Mouse (Mus musculus): ENCODE measurements around the gene Rsl1. TPM values are rescaled to one million over a fixed set of nuclear protein-coding genes. Genes with fewer than 3 reads are reported as not detected.
A peak's percentile ranks its signal among the peaks of the same experiment; 100 is the strongest.
"Not testable (repeated sequence)": the region's sequence is repeated elsewhere in the genome, so short reads cannot be mapped to it uniquely, and the experiment has no call there.

Gene Rsl1
- 0.66 TPM for polyA plus RNA-seq (2012; fragmentation: generic; extraction: Trizol)
- long read RNA-seq, experiment 1, result 0 reads
- long read RNA-seq, experiment 2, partial matches to known transcripts, result 1 of 2 reads
- long read RNA-seq, experiment 2, other reads (novel, unspliced or antisense), result 0 of 2 reads

GRCm38 (mm10) chr13:67172991-67173722, at the start of gene Rsl1:
Gene Rsl1 (plus strand): TSS chr13:67173182.
- peak within 1 kb of the TSS; percentile 6 for H3K4me3 ChIP-seq (ENCODE audit: insufficient read depth, poor library complexity, severe bottlenecking)
- peak within 1 kb of the TSS; percentile 12 for H3ac ChIP-seq (ENCODE audit: control insufficient read depth, insufficient read length, low read depth)
- not testable (repeated sequence) for H3K79me2 ChIP-seq (ENCODE audit: control insufficient read depth, insufficient read depth); H3K36me3 ChIP-seq (ENCODE audit: control insufficient read depth, insufficient read depth); H3K27me3 ChIP-seq (ENCODE audit: control insufficient read depth, insufficient read depth, insufficient read length); H3K79me3 ChIP-seq (ENCODE audit: low read depth)

- no peaks in the 10 kb centered on the region for H3K27me3 ChIP-seq (ENCODE audit: control insufficient read depth, insufficient read depth, insufficient read length)
- no peak overlapping the region for H3K4me3 ChIP-seq (ENCODE audit: insufficient read depth, poor library complexity, severe bottlenecking)
- no peak overlapping the region for H3ac ChIP-seq (ENCODE audit: control insufficient read depth, insufficient read length, low read depth)
- TF ChIP-seq FOSL1 (IDR thresholded peaks at IDR 0.05; ENCODE audit: insufficient read depth, low read length, poor library complexity, severe bottlenecking) (no peak), MYOD1 (IDR thresholded peaks at IDR 0.05; ENCODE audit: control insufficient read depth, insufficient read length, low read depth) (no peak), CEBPB (IDR thresholded peaks at IDR 0.05; ENCODE audit: low read depth) (no peak), CTCF (IDR thresholded peaks at IDR 0.05; ENCODE audit: control insufficient read depth, insufficient read depth, insufficient read length) (no peak), USF1 (IDR thresholded peaks at IDR 0.05; ENCODE audit: low read depth) (no peak), MYOG (IDR thresholded peaks at IDR 0.05; ENCODE audit: control insufficient read depth, extremely low read depth, insufficient read length) (no peak)
- no peaks in the 10 kb centered on the region for H3K36me3 ChIP-seq (ENCODE audit: control insufficient read depth, insufficient read depth)
- H3K79me3 ChIP-seq (ENCODE audit: low read depth), result no peaks in the 10 kb centered on the region
- no peaks in the 10 kb centered on the region for H3K79me2 ChIP-seq (ENCODE audit: control insufficient read depth, insufficient read depth)
Measured at GRCm38 (mm10) chr13:67124460-67124859, 48.5 kb upstream of the Rsl1 start.

DNA sequence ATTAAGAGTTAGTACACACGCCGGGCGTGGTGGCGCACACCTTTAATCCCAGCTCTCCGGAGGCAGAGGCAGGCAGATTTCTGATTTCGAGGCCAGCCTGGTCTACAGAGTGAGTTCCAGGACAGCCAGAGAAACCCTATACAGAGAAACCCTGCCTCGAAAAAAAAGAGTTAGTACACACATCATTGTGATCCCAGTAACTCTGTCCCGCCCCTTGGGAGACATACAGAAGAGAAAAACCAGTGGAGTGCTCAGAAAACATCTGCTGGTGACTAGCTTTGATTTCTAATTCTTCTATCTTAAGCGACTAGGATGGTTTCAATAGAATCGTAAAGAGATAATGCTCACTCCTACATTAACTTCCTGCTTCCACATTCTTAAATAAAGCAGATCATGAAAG, 45.5 kb upstream of the Rsl1 start:
- H3K4me3 ChIP-seq (ENCODE audit: insufficient read depth, poor library complexity, severe bottlenecking); H3K79me2 ChIP-seq (ENCODE audit: control insufficient read depth, insufficient read depth); H3K27me3 ChIP-seq (ENCODE audit: control insufficient read depth, insufficient read depth, insufficient read length); H3ac ChIP-seq (ENCODE audit: control insufficient read depth, insufficient read length, low read depth); H3K79me3 ChIP-seq (ENCODE audit: low read depth); H3K36me3 ChIP-seq (ENCODE audit: control insufficient read depth, insufficient read depth): not testable (repeated sequence)

DNA sequence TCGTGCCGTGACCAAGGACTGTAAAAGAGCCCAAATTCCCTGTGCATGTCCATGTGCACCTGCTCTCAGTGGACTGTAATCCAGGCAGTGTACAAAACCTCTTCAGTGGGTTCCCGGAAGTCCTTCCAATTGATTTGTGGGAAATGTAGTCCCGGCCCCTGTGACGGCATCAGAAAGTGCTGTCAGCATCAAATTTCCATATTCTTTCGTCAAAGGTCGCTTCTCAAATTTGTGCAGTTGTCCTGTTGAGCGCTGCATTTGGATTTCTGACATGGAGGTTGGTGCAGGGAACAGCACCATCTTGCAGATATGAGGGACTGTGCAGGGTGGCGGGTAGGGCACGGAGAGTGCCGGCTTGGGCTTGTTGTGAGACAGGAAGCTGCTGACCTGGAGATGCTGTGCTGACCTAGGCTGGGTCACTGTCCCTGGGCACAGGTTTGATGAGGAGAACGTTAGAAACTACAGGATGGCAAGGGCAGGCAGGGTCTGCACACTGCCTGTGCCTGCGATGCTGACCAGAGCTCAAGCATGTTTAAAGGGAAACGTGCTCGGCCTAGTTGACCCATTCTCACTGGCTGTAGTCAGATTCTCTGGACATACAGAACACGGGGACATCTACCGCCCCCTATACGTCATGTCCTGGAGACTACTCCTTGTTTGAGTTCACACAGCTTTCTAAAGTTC, 44.8 kb upstream of the Rsl1 start:
- Histone ChIP-seq H3K4me3 (ENCODE audit: insufficient read depth, poor library complexity, severe bottlenecking) (peak overlapping the region; percentile 39), H3K79me3 (ENCODE audit: low read depth) (no peaks in the 10 kb centered on the region)

DNA sequence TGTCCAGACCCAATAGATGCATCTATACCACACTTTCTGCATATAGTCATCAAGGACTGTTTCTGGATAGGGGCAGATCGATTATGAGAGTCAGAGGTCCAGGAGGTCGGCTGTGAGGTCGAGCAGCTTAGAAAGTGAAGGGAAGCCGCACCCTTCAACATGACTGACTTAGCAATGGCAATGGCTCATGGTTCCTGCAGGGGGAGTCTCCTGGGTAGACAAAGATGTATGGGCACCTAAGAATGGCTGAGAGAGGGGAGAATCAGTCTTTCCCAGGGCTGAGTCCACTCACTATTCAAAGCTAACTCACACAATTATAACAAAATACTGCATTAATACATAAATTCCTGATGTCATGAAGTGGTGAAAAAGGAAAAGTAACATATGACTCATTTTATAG, 6.9 kb upstream of the Rsl1 start:
- not testable (repeated sequence) for H3K79me3 ChIP-seq (ENCODE audit: low read depth); H3K27me3 ChIP-seq (ENCODE audit: control insufficient read depth, insufficient read depth, insufficient read length); H3K36me3 ChIP-seq (ENCODE audit: control insufficient read depth, insufficient read depth); H3ac ChIP-seq (ENCODE audit: control insufficient read depth, insufficient read length, low read depth); H3K4me3 ChIP-seq (ENCODE audit: insufficient read depth, poor library complexity, severe bottlenecking); H3K79me2 ChIP-seq (ENCODE audit: control insufficient read depth, insufficient read depth)

More for the DNA sequence above, 44.8 kb upstream of the Rsl1 start:
- TF ChIP-seq MYOG (IDR thresholded peaks at IDR 0.05; ENCODE audit: control insufficient read depth, extremely low read depth, insufficient read length) (no peak), MAX (IDR thresholded peaks at IDR 0.05) (no peak), CTCF (IDR thresholded peaks at IDR 0.05; ENCODE audit: control insufficient read depth, insufficient read depth, insufficient read length) (no peak)
- Histone ChIP-seq H3ac (ENCODE audit: control insufficient read depth, insufficient read length, low read depth) (peak overlapping the region; percentile 87), H3K27me3 (ENCODE audit: control insufficient read depth, insufficient read depth, insufficient read length) (no peaks in the 10 kb centered on the region), H3K79me2 (ENCODE audit: control insufficient read depth, insufficient read depth) (no peaks in the 10 kb centered on the region), H3K36me3 (ENCODE audit: control insufficient read depth, insufficient read depth) (no peaks in the 10 kb centered on the region)

DNA sequence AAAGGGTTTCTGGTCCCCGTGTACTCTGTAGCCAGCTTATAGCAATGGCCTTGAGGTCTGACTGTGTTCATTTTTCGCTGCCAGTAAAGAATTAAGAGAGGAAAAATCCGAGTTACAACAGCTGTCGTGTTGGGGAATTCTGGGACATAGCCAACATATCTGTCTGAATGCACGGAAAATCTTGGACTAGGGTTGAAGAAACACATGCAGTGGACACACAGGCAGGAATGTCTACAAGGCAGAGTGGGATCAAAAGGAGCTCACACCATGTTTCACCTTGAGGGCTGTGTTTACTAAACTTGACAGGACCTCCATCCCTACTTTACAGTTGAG, 707 bp downstream of the Rsl1 start:
- TF ChIP-seq MYOD1 (IDR thresholded peaks at IDR 0.05; ENCODE audit: control insufficient read depth, insufficient read length, low read depth) (no peak), USF1 (IDR thresholded peaks at IDR 0.05; ENCODE audit: low read depth) (no peak), CEBPB (IDR thresholded peaks at IDR 0.05; ENCODE audit: low read depth) (no peak), MYOG (IDR thresholded peaks at IDR 0.05; ENCODE audit: control insufficient read depth, extremely low read depth, insufficient read length) (no peak), MAX (IDR thresholded peaks at IDR 0.05) (no peak), FOSL1 (IDR thresholded peaks at IDR 0.05; ENCODE audit: insufficient read depth, low read length, poor library complexity, severe bottlenecking) (no peak), CTCF (IDR thresholded peaks at IDR 0.05; ENCODE audit: control insufficient read depth, insufficient read depth, insufficient read length) (no peak)
- Histone ChIP-seq H3K79me2 (ENCODE audit: control insufficient read depth, insufficient read depth) (no peaks in the 10 kb centered on the region), H3K79me3 (ENCODE audit: low read depth) (no peaks in the 10 kb centered on the region), H3ac (ENCODE audit: control insufficient read depth, insufficient read length, low read depth) (no peak overlapping the region), H3K27me3 (ENCODE audit: control insufficient read depth, insufficient read depth, insufficient read length) (no peaks in the 10 kb centered on the region), H3K4me3 (ENCODE audit: insufficient read depth, poor library complexity, severe bottlenecking) (no peak overlapping the region), H3K36me3 (ENCODE audit: control insufficient read depth, insufficient read depth) (no peaks in the 10 kb centered on the region)

All from C2C12 (cell line).